Mouse (Mus musculus): ENCODE data around the gene Sft2d1. TPM values are rescaled to one million over a fixed set of nuclear protein-coding genes. Genes with fewer than 3 reads are reported as not detected.

Sft2d1 gene
- polyA plus RNA-seq, 1 experiment: 56.2 TPM

DNA sequence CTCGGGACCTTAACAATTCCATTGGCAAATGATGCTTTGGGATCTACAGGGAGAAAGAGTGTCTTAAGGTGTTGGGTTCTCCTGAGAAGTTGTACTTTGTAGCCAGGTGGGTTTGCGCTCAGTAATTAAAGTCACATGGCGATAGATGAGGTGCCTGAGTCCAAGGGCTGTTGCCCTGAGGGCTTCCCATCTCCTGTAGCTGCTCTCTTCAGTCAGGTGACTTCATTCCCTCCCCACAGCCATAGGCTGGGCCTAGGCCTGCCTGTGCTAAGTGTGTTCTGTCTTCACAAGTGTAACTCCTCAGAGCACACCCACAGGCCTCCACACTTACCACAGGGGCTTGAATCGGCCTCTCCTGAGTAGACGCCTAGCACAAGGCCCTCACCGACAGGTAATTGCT, 46.6 kb downstream of the Sft2d1 start:
- no peak overlapping the region for H3K4me3 ChIP-seq
- H3K27me3 ChIP-seq (ENCODE audit: control insufficient read depth, insufficient read depth, insufficient read length): peaks cover 10% of the 10 kb centered on the region
- no peaks in the 10 kb centered on the region for H3K79me2 ChIP-seq (ENCODE audit: control insufficient read depth, insufficient read depth)
- no peak overlapping the region for H3ac ChIP-seq (ENCODE audit: control insufficient read depth, insufficient read length)
- H3K4me2 ChIP-seq (ENCODE audit: low read depth): no peak overlapping the region
- H3K36me3 ChIP-seq (ENCODE audit: control insufficient read depth, insufficient read depth): no peaks in the 10 kb centered on the region
- no peak for TF ChIP-seq USF1 (IDR thresholded peaks at IDR 0.05; ENCODE audit: low read depth)
- TF ChIP-seq MYOD1 (IDR thresholded peaks at IDR 0.05; ENCODE audit: control insufficient read depth in 1 of 3, insufficient read length in 2 of 3, low read depth in 2 of 3): no peak

DNA sequence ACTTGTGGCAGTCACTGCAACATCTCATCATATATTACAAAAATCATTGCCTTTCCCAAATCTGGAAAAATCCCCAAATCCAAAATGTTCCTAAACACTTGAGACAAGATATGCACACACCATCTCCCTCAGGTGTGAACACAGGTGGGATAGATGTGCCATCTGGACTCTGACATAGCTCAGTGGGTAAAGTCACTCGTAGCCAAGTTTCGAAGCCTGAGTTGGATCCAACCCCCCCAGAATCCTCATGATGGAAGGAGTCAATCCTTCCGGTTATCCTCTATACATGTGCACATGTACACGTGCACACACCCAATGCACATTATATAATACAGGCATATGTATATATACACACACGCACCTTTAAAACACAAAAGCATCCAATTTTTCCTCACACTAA, 50.0 kb downstream of the Sft2d1 start:
- Histone ChIP-seq H3ac (ENCODE audit: control insufficient read depth, insufficient read length) (no peak overlapping the region), H3K4me2 (ENCODE audit: low read depth) (no peak overlapping the region), H3K79me2 (ENCODE audit: control insufficient read depth, insufficient read depth) (no peaks in the 10 kb centered on the region), H3K36me3 (ENCODE audit: control insufficient read depth, insufficient read depth) (no peaks in the 10 kb centered on the region), H3K27me3 (ENCODE audit: control insufficient read depth, insufficient read depth, insufficient read length) (peaks cover 26% of the 10 kb centered on the region), H3K4me3 (no peak overlapping the region)
- TF ChIP-seq CEBPB (IDR thresholded peaks at IDR 0.05; ENCODE audit: insufficient read depth, poor library complexity, severe bottlenecking) (no peak), USF1 (IDR thresholded peaks at IDR 0.05; ENCODE audit: low read depth) (no peak), MYOG (IDR thresholded peaks at IDR 0.05; ENCODE audit: control insufficient read depth in 1 of 3, insufficient read depth in 1 of 3, insufficient read length in 2 of 3, low read depth in 2 of 3) (no peak), MYOD1 (IDR thresholded peaks at IDR 0.05; ENCODE audit: control insufficient read depth in 1 of 3, insufficient read length in 2 of 3, low read depth in 2 of 3) (no peak), POLR2A (IDR thresholded peaks at IDR 0.05; ENCODE audit: insufficient read length, low read depth) (no peak), E2F4 (IDR thresholded peaks at IDR 0.05; ENCODE audit: insufficient read depth) (no peak), POLR2AphosphoS2 (IDR thresholded peaks at IDR 0.05; ENCODE audit: insufficient read length, low read depth) (no peak), TCF3 (IDR thresholded peaks at IDR 0.05; ENCODE audit: insufficient read length, low read depth) (no peak), MAX (IDR thresholded peaks at IDR 0.05; ENCODE audit: low read depth) (no peak), REST (IDR thresholded peaks at IDR 0.05; ENCODE audit: insufficient read depth, insufficient read length) (no peak), SRF (IDR thresholded peaks at IDR 0.05; ENCODE audit: control insufficient read depth, insufficient read length, low read depth) (no peak), TCF12 (IDR thresholded peaks at IDR 0.05; ENCODE audit: insufficient read depth, poor library complexity, severe bottlenecking) (no peak)

DNA sequence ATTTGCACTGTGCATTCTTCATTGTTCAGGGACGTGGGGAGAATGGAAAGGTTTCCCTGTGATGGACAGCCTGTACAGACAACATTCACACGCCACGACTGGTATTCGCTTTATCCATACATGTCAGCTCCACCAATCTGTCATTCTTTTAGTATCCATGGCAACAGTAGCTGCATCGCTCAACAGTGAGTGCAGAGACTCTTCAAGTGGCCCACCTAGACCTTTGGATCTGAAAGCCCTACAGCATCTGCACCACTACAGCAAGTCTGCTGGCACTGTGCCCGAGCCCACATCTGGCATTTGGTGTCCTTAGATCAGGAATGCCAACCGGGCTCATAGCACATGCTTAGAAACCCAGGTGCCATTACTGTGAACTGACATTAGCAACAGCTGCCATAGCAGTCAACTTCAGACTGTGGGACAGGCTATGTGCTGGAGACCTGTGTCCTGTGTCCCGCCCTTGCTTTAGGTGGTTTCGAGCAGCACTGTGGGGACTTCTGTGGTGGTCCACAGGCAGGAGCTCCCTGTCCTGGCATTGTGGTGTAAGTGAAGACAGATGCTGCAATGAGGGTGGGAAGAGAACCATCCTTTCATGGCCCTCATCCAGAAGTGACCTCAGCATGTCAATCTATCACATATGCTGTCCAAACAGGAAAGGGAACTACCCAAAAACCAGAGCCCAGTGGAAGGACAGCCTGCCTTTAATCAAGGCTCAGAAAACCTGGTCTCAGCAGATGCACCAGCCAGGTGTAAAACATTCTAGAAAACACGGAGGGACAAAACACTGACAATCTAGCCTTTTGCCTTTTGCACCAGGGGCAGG, 50.6 kb downstream of the Sft2d1 start:
- H3K27me3 ChIP-seq (ENCODE audit: control insufficient read depth, insufficient read depth, insufficient read length): peaks cover 32% of the 10 kb centered on the region

DNA sequence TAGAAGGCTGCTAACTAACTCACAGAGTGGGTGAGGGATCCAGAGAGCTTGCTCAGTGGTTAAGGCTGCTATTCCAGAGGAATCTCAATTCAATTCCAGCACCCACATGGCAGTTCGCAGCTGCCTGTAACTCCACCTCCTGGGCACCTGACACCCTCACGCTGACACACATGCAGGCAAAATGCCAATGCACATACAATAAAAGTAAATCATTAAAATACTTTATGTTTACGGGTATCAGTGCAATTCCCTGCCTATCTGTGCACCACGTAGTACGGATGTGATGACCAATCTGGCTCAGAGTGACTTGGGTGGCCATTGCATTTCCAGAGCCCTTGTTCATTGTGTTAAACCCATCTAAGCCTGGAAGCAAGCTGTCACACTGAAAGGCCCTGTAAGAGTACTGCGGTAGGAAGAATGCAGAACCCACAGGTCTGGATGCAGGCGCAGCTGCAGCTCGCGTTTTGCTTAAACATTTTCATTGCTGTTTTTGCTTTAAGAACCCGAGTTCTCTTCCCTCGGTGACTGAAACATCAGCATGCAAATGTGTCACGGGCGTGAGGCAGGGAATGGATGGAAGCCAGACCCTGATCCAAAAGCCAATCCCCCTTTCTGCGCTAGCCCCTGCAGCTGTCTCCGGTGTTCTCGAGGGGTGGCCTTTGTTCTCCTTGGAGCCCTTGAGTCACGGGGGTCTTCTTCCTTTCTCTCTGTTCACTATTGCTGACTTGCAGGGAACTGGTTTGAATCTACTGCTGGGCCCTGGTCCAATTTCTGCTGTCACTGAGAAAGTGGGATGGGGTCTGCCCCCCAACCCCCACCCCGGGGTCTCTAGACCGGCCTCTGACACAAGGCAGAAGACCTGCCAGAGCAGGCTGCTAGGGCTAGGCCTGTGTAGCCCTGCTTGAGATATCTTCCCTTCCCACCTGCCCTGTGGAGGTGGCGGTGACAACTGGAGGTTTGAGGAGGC, 56.9 kb downstream of the Sft2d1 start:
- Histone ChIP-seq H3K4me3 (no peak overlapping the region), H3K36me3 (ENCODE audit: control insufficient read depth, insufficient read depth) (no peaks in the 10 kb centered on the region), H3K27me3 (ENCODE audit: control insufficient read depth, insufficient read depth, insufficient read length) (peaks cover 21% of the 10 kb centered on the region), H3K4me2 (ENCODE audit: low read depth) (no peak overlapping the region), H3ac (ENCODE audit: control insufficient read depth, insufficient read length) (no peak overlapping the region), H3K79me2 (ENCODE audit: control insufficient read depth, insufficient read depth) (no peaks in the 10 kb centered on the region)
- no peak for TF ChIP-seq POLR2AphosphoS2 (IDR thresholded peaks at IDR 0.05; ENCODE audit: insufficient read length, low read depth)
- TF ChIP-seq SRF (IDR thresholded peaks at IDR 0.05; ENCODE audit: control insufficient read depth, insufficient read length, low read depth): no peak
- TF ChIP-seq MYOG (IDR thresholded peaks at IDR 0.05; ENCODE audit: control insufficient read depth in 1 of 3, insufficient read depth in 1 of 3, insufficient read length in 2 of 3, low read depth in 2 of 3): peak in 1 of 3 experiments; percentile 24
- TF ChIP-seq CEBPB (IDR thresholded peaks at IDR 0.05; ENCODE audit: insufficient read depth, poor library complexity, severe bottlenecking): no peak
- no peak for TF ChIP-seq POLR2A (IDR thresholded peaks at IDR 0.05; ENCODE audit: insufficient read length, low read depth)
- TF ChIP-seq MYOD1 (IDR thresholded peaks at IDR 0.05; ENCODE audit: control insufficient read depth in 1 of 3, insufficient read length in 2 of 3, low read depth in 2 of 3): peak in 1 of 3 experiments; percentile 43

More for the DNA sequence above, 50.6 kb downstream of the Sft2d1 start:
- no peaks in the 10 kb centered on the region for H3K79me2 ChIP-seq (ENCODE audit: control insufficient read depth, insufficient read depth)
- H3ac ChIP-seq (ENCODE audit: control insufficient read depth, insufficient read length): no peak overlapping the region
- H3K4me3 ChIP-seq: no peak overlapping the region
- no peaks in the 10 kb centered on the region for H3K36me3 ChIP-seq (ENCODE audit: control insufficient read depth, insufficient read depth)
- TF ChIP-seq E2F4 (IDR thresholded peaks at IDR 0.05; ENCODE audit: insufficient read depth) (no peak), REST (IDR thresholded peaks at IDR 0.05; ENCODE audit: insufficient read depth, insufficient read length) (no peak), USF1 (IDR thresholded peaks at IDR 0.05; ENCODE audit: low read depth) (no peak), MYOG (IDR thresholded peaks at IDR 0.05; ENCODE audit: control insufficient read depth in 1 of 3, insufficient read depth in 1 of 3, insufficient read length in 2 of 3, low read depth in 2 of 3) (no peak), MYOD1 (IDR thresholded peaks at IDR 0.05; ENCODE audit: control insufficient read depth in 1 of 3, insufficient read length in 2 of 3, low read depth in 2 of 3) (no peak), POLR2AphosphoS2 (IDR thresholded peaks at IDR 0.05; ENCODE audit: insufficient read length, low read depth) (no peak), TCF3 (IDR thresholded peaks at IDR 0.05; ENCODE audit: insufficient read length, low read depth) (no peak), POLR2A (IDR thresholded peaks at IDR 0.05; ENCODE audit: insufficient read length, low read depth) (no peak), TCF12 (IDR thresholded peaks at IDR 0.05; ENCODE audit: insufficient read depth, poor library complexity, severe bottlenecking) (no peak)
- no peak overlapping the region for H3K4me2 ChIP-seq (ENCODE audit: low read depth)

Data from myocyte (in vitro differentiated cells).